Mouse (Mus musculus) G1E (cell line): ENCODE data around the gene Alg3.

Experiments used
- CTCF ChIP-seq: IDR thresholded peaks from 2 replicates; pipeline ENCODE4 v1.5.1; 2012; ENCODE audit warnings: low read depth, low read length, inconsistent platforms, mixed read lengths
- GATA1 ChIP-seq: IDR thresholded peaks from 2 replicates; pipeline ENCODE4 v1.6.1; 2012; ENCODE audit warnings: borderline replicate concordance, low read length, inconsistent platforms, mixed read lengths
- POLR2AphosphoS5 ChIP-seq: IDR thresholded peaks from 2 replicates; pipeline ENCODE4 v1.6.1; 2012; ENCODE audit warnings: low read depth, low read length, inconsistent platforms; ENCODE audit not compliant: insufficient replicate concordance
- TAL1 ChIP-seq: conservative IDR thresholded peaks from 2 replicates; pipeline ENCODE4 v1.6.1; 2012; ENCODE audit warnings: low read depth, low read length, inconsistent platforms, mixed read lengths

GRCm38 (mm10) chr16:20611357-20612227 lies at the start of gene Alg3, which contains the start of the genes Eef1akmt4 and Gm49333:
- TF ChIP-seq POLR2AphosphoS5 = no peak
- no peak for TF ChIP-seq CTCF
- no peak for TF ChIP-seq TAL1
- TF ChIP-seq GATA1 = no peak
